Mouse (Mus musculus) cerebellum, adult 2 months (tissue): Measurements from ENCODE around the gene Il12rb2.

Source experiments
- CTCF ChIP-seq: fragments of 200-500 bp; IDR thresholded peaks from 2 replicates; pipeline ENCODE4 v1.5.1; 2011; ENCODE audit warnings: low read depth, mild to moderate bottlenecking, control low read depth, low read length, moderate library complexity, borderline replicate concordance; ENCODE audit not compliant: insufficient read depth
- POLR2A ChIP-seq: fragments of 200-500 bp; IDR thresholded peaks from 2 replicates; pipeline ENCODE4 v1.6.1; 2011; ENCODE audit warnings: low read length, control low read depth, borderline replicate concordance; ENCODE audit not compliant: insufficient read depth

- TF ChIP-seq POLR2A (no peak), CTCF (no peak)
These were observed 109.8 kb downstream of the Il12rb2 start for GRCm38 (mm10) chr6:67266159-67266657.
